Mouse (Mus musculus): ENCODE measurements at regions not wholly inside any gene's neighbourhood (a gene's known extent, or its start where the extent isn't known, plus 50 kb on each side); places are given as distances from the start of the nearest gene placed in this dataset.

DNA sequence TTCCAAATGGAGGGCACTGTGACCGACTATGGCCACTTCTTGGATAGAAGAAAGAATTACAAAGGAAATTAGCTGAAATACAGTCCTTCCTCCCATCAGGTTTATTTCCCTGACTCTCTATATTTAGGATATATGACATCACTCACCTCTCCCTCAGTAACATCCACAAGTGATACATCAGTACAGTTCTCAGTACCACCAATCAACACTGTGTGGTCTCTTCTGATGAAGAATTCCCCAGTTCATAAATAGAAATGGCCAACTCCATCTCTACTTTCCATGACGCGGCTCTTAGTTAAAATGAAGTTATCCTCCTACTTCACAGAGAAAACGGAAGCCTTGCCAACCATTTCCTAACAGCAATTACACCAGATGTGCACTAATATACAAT is 208.3 kb upstream of the Dio2 start:
- in situ Hi-C loops (cut with MboI; ENCODE audit: unreplicated experiment in 2 of 2) = no loop called here

GRCm38 (mm10) chr12:90945743-90946527 is 207.7 kb upstream of the Dio2 start:
- in situ Hi-C loops (cut with MboI; ENCODE audit: unreplicated experiment in 2 of 2) = no loop called here

- in situ Hi-C loops (cut with MboI; ENCODE audit: unreplicated experiment in 2 of 2) = no loop called here
These were observed 194.4 kb upstream of the Dio2 start for GRCm38 (mm10) chr12:90932684-90933083.

DNA sequence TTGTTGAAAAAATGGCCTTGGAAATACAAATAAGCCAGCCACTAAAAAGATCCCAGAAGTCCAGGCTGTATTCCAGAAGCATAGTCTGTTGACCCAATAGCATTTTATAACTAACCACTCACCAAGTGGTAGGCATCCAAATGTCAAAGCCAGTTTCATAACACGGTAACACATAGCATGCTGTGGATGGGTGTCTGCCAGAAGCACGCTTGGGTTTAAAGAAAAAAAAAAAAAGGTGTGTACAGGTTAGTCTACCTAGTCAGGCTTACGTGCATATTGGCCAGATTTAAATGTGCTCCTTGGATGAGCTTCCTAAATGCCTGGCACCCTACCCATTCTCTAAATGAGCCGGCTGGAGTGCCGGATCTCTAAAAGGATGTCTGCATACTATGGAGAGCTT is 194.0 kb upstream of the Dio2 start:
- in situ Hi-C loops (cut with MboI; ENCODE audit: unreplicated experiment in 2 of 2) = no loop called here

DNA sequence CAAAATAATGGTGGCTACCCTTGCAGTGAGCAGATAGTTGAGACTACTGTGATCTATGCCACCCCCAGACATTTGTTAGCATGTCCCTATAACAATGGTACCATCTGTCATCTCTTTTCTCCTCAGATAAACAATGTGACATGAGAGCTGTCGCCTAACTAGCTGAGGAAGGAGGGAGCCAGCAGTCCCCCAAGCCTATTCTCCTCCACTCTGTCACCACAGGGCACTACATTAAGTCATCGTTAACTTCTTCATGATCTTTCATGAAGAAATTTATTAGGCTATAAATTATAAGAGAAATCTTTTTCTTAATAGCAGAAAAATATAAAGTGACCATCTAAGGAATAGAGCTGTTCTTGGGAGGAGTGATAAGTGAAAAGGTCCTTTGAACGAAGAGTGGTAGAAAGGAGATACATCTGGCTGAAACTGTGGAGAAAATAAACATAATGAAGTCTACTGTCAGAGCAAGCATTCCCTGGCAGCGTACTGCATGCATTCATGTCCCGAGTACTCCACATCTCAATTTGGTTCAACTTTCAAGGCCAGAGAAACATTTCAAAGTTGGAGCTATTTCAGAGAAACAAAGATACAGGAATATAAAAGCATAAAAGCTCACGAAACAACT is 192.0 kb upstream of the Dio2 start:
- in situ Hi-C loops (cut with MboI; ENCODE audit: unreplicated experiment in 2 of 2) = no loop called here

DNA sequence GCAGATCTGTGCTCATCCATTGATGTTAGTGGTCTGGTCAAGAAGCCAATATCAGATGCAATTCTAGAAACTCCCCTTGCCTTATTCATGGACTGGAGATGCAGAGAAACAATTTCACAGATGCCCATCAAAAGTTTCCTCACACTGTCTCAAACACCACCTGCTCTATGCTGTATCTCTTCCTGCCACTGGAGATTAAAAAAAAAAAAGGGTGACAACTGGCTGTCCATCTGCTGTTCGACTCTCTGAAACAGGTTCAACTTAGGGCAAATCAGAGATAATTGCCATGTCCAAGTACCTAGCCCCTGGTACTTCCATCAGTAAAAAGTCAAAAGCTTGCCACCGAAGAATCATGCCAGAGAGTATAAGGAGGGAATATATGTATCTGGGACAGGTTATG is 185.4 kb upstream of the Dio2 start:
- in situ Hi-C loops (cut with MboI; ENCODE audit: unreplicated experiment in 2 of 2) = no loop called here

- in situ Hi-C loops (cut with MboI; ENCODE audit: unreplicated experiment in 2 of 2) = no loop called here
These were observed 184.9 kb upstream of the Dio2 start for GRCm38 (mm10) chr12:90923148-90923547.

- in situ Hi-C loops (cut with MboI; ENCODE audit: unreplicated experiment in 2 of 2) = no loop called here
These were observed 183.0 kb upstream of the Dio2 start for GRCm38 (mm10) chr12:90921227-90921626.

GRCm38 (mm10) chr12:90915929-90916713 is 177.9 kb upstream of the Dio2 start:
- in situ Hi-C loops (cut with MboI; ENCODE audit: unreplicated experiment in 2 of 2) = no loop called here

DNA sequence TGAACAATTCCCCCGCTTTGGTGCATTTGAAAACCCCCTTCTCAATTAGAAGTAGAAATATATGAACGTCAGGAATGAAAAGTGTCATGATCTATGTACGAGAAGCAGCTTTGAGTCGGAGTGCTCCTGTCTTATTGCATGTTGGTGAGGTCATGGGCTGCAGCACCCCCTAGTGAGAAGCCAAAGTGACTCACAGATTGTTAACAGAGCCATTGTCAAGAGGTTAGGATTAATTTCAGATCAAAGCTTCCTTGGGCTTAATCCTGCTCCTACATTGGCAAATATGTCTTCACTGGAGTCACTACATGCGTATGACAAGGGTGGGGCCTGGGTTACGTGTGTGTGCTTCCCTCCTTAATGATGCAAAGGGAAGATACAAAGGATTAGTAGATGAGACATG is 165.8 kb upstream of the Dio2 start:
- in situ Hi-C loops (cut with MboI; ENCODE audit: unreplicated experiment in 2 of 2) = loop anchor here in 1 of 2 experiments (10.0 kb wide), 1 partner anchor 329 kb away; no protein-coding TSS in a partner anchor

- in situ Hi-C loops (cut with MboI; ENCODE audit: unreplicated experiment in 2 of 2) = no loop called here
These were observed 155.6 kb upstream of the Dio2 start for GRCm38 (mm10) chr12:90893655-90894370.

DNA sequence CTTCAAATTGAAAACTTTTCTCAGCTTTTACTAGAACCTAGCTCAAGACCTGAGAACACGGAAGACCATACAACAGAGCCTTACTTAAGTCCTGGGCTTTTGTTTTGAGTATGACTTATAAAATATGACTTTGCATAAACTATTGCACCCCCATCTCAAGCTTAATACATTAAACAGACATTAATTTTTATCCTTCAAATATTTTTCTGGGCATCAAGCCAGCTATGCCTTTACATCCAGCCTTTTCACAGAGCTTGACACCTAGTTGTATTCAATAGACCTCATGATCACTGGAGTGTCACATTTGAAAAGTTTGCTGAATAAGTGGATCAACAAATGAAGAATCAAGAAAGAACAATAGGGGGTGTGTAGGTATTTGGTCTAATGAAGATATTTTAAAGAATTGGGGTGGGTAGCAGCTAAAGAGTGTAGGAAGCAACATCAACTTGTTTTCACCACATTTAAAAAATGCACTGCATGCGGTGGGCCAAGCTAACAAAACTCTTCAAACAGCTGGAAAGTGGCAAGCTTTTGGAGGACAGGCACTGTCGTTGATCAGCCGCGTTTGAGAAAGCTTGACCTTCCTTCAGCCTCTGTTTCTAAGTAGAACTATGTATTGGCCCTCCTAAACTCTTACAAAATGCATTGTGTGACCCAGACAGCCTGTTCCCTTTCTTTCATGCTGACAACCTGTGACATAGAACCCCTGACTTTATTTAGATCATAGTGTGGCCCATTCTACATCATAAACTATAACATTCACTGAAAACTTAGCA is 138.2 kb upstream of the Dio2 start:
- in situ Hi-C loops (cut with MboI; ENCODE audit: unreplicated experiment in 2 of 2) = no loop called here

DNA sequence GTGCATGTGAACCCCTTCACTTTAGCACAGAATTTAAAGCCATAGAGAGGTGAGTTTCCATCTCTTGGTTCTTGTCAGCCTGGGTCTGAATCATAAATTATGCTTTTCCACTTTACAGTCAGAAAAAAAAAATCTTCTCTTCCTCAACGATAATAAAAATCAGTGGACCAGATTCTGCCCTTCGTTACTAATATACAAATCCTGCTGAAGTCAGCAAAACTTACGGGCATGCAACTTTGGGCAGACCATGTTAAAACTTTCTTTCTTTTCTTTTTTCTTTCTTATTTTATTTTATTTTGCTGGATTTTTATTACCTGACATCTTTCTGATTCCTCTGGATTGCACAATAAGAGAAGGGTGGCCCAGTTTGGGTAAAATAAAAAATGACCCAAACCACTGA is 136.6 kb upstream of the Dio2 start:
- in situ Hi-C loops (cut with MboI; ENCODE audit: unreplicated experiment in 2 of 2) = no loop called here

DNA sequence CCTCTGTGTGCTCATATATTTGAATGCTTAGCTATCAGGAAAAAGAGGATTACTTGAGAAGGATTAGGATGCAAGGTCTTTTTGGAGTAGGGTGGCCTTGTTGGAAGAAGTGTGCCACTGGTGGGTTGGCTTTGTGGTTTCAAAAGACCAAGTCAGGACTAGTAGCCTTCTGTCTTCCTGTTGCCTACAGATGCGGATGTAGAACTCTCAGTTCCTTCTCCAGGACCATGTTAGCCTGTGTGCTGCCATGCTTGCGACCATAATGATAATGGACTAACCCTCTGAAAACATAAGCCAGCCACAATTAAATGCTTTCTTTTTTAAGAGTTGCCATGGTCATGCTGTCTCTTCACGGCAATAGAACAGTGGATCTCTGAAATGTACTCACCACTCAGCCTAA is 135.7 kb upstream of the Dio2 start:
- in situ Hi-C loops (cut with MboI; ENCODE audit: unreplicated experiment in 2 of 2) = no loop called here

- in situ Hi-C loops (cut with MboI; ENCODE audit: unreplicated experiment in 2 of 2) = no loop called here
These were observed 128.4 kb upstream of the Dio2 start for GRCm38 (mm10) chr12:90866597-90866996.

- in situ Hi-C loops (cut with MboI; ENCODE audit: unreplicated experiment in 2 of 2) = no loop called here
These were observed 124.4 kb upstream of the Dio2 start for GRCm38 (mm10) chr12:90862632-90863031.

GRCm38 (mm10) chr12:90857746-90858145 is 119.5 kb upstream of the Dio2 start:
- in situ Hi-C loops (cut with MboI; ENCODE audit: unreplicated experiment in 2 of 2) = no loop called here

DNA sequence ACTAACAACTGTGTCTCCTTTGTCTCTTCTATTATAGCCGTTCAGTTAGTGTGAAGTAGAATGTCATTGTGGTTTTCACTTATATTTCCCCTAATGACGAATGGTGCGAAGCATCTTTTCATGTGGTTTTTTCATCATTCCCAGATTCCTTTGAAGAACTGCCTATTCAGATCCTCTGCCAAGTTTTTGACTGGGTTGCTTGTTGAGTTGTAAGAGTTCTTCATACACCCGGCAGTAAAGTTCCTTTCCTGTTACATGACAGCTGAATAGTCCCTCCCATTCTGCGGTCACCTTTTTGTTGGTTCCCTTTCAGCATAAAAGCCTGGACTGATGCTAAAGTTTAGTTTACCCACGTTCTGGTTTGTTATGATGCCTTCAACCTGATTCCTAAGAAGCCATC is 72.4 kb upstream of the Dio2 start:
- in situ Hi-C loops (cut with MboI; ENCODE audit: unreplicated experiment in 2 of 2) = no loop called here

- in situ Hi-C loops (cut with MboI; ENCODE audit: unreplicated experiment in 2 of 2) = no loop called here
These were observed 52.3 kb upstream of the Dio2 start for GRCm38 (mm10) chr12:90790562-90790961.
